Mouse (Mus musculus) limb, embryonic 11.5 days (tissue): Measurements from ENCODE around the gene Rassf5. TPM values are rescaled to one million over a fixed set of nuclear protein-coding genes. Genes with fewer than 3 reads are reported as not detected.

ENCODE experiments used
- ATAC-seq: fragments of 200-750 bp; cut with Nextera tagmentation; 2 replicates; pipeline ENCODE4 v1.8.0; 2017; ENCODE audit warnings: low read depth; ENCODE audit not compliant: insufficient number of reproducible peaks, low FRiP score, low TSS enrichment
- DNase-seq: peaks from one replicate; pipeline ENCODE4 v3.0.0-alpha.2; 2015; ENCODE audit warnings: low spot score
- H3K27ac ChIP-seq: fragments of 300-500 bp; sonication (generic); replicated peaks from 2 replicates; pipeline ENCODE4 v1.5.1; 2014; ENCODE audit warnings: low read depth, mild to moderate bottlenecking, low read length
- H3K27me3 ChIP-seq: fragments of 300-500 bp; sonication (generic); 2 replicates; pipeline ENCODE4 v1.6.1; 2014; ENCODE audit warnings: mild to moderate bottlenecking, low read length, mixed read lengths; ENCODE audit not compliant: control insufficient read depth, insufficient read depth
- H3K36me3 ChIP-seq: fragments of 300-500 bp; sonication (generic); 2 replicates; pipeline ENCODE4 v1.6.1; 2014; ENCODE audit warnings: mild to moderate bottlenecking, low read length, moderate library complexity, mixed read lengths; ENCODE audit not compliant: control insufficient read depth, insufficient read depth
- H3K4me1 ChIP-seq: fragments of 300-500 bp; sonication (generic); 2 replicates; pipeline ENCODE4 v1.6.1; 2014; ENCODE audit warnings: low read length, mixed read lengths; ENCODE audit not compliant: control insufficient read depth, insufficient read depth
- H3K4me2 ChIP-seq: fragments of 300-500 bp; sonication (generic); 2 replicates; pipeline ENCODE4 v1.6.1; 2014; ENCODE audit warnings: low read depth, mild to moderate bottlenecking, moderate library complexity; ENCODE audit not compliant: severe bottlenecking
- H3K4me3 ChIP-seq: fragments of 300-500 bp; sonication (generic); 2 replicates; pipeline ENCODE4 v1.5.1; 2014; ENCODE audit warnings: low read depth, low read length
- H3K9ac ChIP-seq: fragments of 300-500 bp; sonication (generic); 2 replicates; pipeline ENCODE4 v1.6.1; 2014; ENCODE audit warnings: mild to moderate bottlenecking, low read length
- H3K9me3 ChIP-seq: fragments of 300-500 bp; sonication (generic); 2 replicates; pipeline ENCODE4 v1.6.1; 2016; ENCODE audit warnings: low read length; ENCODE audit not compliant: control insufficient read depth
- WGBS: fragments of 180-500 bp; shearing (Covaris S2); extraction: QIAGEN DNeasy Blood & Tissue Kit; methylation state at CpG from one replicate; pipeline ENCODE4 v1.1.7; 2014; 5-methylcytosine and 5-hydroxymethylcytosine counted together
- polyA plus RNA-seq: library from polyadenylated mRNA; unstranded; fragments of >200 nt; fragmentation: Nextera tagmentation; extraction: Ambion mirVana; gene quantifications from 2 replicates; pipeline ENCODE4 v1.2.1, GENCODE M21; 2014

Rassf5 gene
- polyA plus RNA-seq, 1 experiment from 2014 or later = 1.2 TPM

DNA sequence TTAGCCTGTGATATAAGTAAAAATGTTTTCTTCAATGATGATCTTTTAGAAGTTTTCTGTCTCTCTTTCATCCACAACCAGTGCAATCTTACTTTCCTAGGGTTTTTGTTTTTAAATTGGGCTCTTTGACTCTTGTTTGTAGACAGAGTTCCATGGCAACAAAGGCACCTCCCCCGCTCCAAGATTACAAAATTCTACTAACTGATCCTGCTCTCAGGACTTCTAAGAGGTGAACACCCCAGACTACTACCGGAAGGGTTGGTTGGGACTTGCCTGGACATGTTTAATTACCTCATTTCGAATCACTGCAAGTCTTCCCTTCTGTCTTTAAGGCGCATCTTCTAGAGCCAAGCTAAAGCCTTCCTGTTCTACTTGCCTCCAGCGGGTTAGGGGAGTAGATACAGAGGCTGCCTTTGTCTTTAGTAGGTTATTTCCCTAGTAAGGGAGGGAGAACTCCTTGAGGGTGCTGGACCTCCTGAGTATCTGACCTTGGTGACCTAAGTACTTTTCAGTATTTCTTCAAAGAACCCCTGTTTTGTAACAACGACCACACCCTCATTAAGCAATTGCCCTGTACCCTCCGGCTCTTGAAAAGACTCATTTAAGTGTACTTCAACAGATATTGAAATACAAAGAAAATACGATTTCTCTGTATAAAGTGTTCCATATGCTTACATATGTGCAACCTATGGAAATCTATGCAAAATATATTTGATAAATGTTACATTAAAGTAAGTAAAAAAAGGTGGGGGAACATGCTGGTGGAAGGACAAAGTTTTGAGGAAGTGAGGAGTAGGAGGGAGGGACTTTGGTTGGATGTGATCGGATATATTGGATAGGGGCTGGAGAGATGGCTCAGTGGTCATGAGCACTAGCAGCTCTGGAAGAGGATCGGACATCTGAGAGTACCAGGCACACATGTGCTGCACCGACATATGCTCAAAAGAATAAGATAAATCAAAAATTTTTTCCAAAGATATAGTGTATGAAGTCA, 105.7 kb downstream of the Rassf5 start:
- Histone ChIP-seq H3K27ac (no peak overlapping the region), H3K4me2 (peak overlapping the region; percentile 82; the same call in 1 of the 2 replicates), H3K36me3 (no peaks in the 10 kb centered on the region), H3K4me3 (no peak overlapping the region), H3K27me3 (no peaks in the 10 kb centered on the region), H3K9ac (no peak overlapping the region), H3K4me1 (0 out of 2 replicates have a peak, but pooled peaks cover 2% of the 10 kb centered on the region), H3K9me3 (no peaks in the 10 kb centered on the region)
- no peak for DNase-seq
- 76% methylated on average over 11 of the region's 11 CpGs for WGBS
- ATAC-seq = no peak

DNA sequence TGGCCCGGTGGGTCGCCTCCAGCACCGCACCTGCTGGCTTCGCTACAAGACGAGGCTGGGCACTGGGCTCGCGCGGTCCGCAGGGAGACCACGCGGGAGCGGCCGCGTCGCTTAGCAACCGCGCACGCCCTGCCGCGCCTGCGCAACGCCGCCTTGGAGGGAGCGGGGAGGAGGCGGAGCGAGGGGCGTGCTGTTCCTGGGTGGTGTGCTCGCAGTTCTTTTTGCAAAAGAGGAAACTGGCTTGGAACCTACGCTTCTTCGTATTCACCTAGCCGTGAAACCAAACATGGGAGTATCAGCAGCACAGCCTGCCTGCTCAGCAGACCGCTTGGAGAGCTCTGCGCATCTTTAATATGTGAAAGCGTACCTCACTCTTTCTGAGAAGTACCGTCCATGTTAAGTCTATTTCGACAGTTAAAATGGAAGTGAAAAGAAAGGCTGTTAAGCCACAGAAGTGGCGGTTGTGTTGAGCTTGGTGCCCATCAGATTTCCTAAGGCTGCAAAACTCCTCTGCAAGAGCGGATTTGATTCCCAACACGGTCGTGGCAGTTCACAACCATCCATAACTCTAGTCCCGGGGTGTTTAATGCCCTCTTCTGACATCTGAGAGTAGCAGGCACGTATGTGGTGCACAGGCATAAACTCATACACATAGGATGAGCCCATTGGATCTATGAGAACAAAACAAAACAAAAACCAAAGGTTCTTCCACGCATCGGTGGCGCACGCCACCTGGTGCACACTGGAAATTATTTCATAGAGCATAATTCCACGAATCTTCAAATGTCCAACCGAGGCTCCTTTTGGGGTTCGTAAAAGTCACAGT, 106.7 kb downstream of the Rassf5 start, which contains the start of gene Dyrk3:
Dyrk3 (minus strand) TSS at position 150 of the 826 bp plus-strand sequence.
- peak within 1 kb of the TSS; percentile 75 for H3K27ac ChIP-seq
- WGBS = 5% methylated on average over 49 of the region's 49 CpGs

DNA sequence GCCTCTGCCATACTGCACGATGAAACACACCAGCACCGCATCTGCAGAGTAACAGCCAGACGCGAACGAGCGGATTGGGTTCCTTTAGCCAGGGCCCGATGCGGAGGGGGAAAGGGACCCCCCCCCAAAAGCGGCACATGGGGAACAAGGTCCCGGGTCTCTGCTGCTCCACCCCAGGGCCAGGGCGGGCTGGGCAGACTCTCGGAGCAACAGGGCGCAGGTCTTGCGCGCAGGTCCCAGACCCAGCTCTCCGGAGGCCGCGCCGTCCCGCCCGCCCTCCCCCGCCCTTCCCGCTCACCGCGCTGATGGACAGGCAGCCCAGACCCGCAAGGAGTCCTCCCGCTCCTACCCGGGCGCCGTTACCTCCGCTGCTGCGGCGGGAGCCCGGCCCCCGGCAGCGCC, 107.3 kb downstream of the Rassf5 start:
- H3K9me3 ChIP-seq = no peaks in the 10 kb centered on the region
- no peak for DNase-seq
- H3K27me3 ChIP-seq = no peaks in the 10 kb centered on the region
- peak overlapping the region; percentile 75; the same call in 1 of the 2 replicates for H3K27ac ChIP-seq
- ATAC-seq = peak; percentile 85
- peak overlapping the region; percentile 74 for H3K4me3 ChIP-seq
- peak overlapping the region; percentile 72 for H3K9ac ChIP-seq
- H3K4me2 ChIP-seq = peak overlapping the region; percentile 82
- no peaks in the 10 kb centered on the region for H3K36me3 ChIP-seq
- 0 out of 2 replicates have a peak, but pooled peaks cover 2% of the 10 kb centered on the region for H3K4me1 ChIP-seq
- WGBS = under 1% methylated on average over 36 of the region's 36 CpGs

More for the DNA sequence above, 106.7 kb downstream of the Rassf5 start, which contains the start of gene Dyrk3:
- DNase-seq = peak; percentile 94
- H3K36me3 ChIP-seq = no peaks in the 10 kb centered on the region
- H3K27me3 ChIP-seq = no peaks in the 10 kb centered on the region
- H3K9me3 ChIP-seq = no peaks in the 10 kb centered on the region
- H3K4me3 ChIP-seq = peak within 1 kb of the TSS; percentile 74
- peak within 1 kb of the TSS; percentile 72 for H3K9ac ChIP-seq
- peak; percentile 96 for ATAC-seq
- peak within 1 kb of the TSS; percentile 82 for H3K4me2 ChIP-seq
- H3K4me1 ChIP-seq = 0 out of 2 replicates have a peak, but pooled peaks cover 2% of the 10 kb centered on the region

DNA sequence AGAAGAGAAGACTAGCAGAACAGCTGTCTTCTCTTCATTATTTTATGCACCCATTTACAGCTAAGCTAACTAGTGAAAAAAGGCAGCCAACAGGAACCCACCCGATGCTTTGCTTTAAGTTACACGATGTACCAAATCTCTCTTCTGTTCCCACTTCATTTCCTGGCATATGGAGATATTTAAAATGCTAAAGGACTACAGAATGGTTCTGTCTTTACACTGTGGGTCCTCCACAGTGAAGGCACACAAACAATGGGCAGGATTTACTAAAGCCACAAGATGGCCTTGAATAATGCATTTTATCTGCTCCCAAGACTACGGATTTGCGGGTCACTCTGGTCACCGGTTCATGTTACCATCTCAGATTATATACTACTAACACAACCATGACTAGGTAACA, 107.9 kb downstream of the Rassf5 start:
- Histone ChIP-seq H3K4me1 (0 out of 2 replicates have a peak, but pooled peaks cover 2% of the 10 kb centered on the region), H3K4me2 (peak overlapping the region; percentile 25; the same call in 1 of the 2 replicates), H3K9ac (no peak overlapping the region), H3K9me3 (no peaks in the 10 kb centered on the region), H3K36me3 (no peaks in the 10 kb centered on the region), H3K4me3 (0 out of 2 replicates have a peak overlapping the region, but pooled peaks have one; percentile 8), H3K27me3 (no peaks in the 10 kb centered on the region), H3K27ac (no peak overlapping the region)
- ATAC-seq = no peak
- WGBS = 27% methylated on average over 5 of the region's 5 CpGs
- no peak for DNase-seq

DNA sequence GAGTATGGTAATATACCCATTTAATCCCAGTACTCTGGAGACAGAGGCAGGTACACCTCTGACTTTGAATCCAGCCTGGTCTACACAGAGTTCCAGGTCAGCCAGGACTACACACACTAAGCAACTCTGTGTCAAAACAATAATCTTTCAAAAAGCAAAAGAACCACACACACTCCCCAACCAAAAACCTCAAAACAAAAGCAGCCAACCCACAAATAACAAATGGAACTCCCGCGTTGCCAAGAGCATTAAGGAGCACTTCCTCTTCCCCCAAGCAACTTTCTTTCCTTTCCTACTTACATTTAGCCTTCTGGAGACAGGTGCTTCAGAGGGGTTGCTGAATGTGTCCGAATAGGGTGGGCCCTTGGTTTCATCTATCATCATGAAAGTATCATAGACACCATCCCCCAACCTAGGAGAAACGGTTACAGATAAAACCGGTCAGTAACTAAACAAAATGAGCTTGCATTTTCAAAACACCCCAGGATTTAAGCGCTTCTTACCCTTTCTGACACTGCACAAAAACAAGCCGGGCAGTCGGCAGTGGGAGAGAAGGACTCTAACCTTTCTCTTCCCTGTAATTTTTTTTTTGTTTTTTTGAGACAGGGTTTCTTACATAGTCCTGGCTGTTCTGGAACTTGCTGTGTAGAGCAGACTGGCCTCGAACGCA, 109.0 kb downstream of the Rassf5 start:
- no peaks in the 10 kb centered on the region for H3K36me3 ChIP-seq
- no peak for DNase-seq
- no peak overlapping the region for H3K4me2 ChIP-seq
- no peaks in the 10 kb centered on the region for H3K27me3 ChIP-seq
- H3K9me3 ChIP-seq = no peaks in the 10 kb centered on the region
- H3K4me1 ChIP-seq = 0 out of 2 replicates have a peak, but pooled peaks cover 2% of the 10 kb centered on the region
- H3K27ac ChIP-seq = no peak overlapping the region
- no peak overlapping the region for H3K4me3 ChIP-seq
- H3K9ac ChIP-seq = no peak overlapping the region
- no peak for ATAC-seq
- 85% methylated on average over 10 of the region's 10 CpGs for WGBS

DNA sequence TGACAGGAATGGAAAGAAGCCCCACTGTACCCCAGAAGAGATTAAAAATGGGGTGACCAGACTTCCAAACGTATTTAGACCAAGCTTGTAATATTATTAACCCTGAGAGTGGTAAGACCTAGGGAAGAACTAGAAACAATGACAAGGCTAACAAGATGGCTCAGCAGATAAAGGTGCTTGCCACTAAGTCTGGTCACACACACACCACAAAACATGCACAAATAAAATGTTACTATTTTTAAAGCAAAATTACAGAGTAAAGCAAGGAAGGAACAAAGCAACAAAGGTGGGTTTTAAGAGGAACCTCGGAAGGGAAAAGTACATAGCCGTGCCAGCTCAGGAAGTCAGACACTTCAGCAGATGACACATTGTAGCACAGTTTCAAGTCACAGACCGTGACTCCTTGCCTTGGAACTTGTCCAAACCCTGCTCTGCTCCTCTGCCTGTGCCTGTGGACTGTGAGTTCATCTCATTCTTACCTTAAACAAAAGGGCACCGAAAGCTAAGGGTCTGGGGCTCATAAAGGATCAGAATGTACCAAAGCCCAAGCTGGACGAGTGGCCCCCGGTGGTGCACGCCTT, 110.0 kb downstream of the Rassf5 start:
- no peaks in the 10 kb centered on the region for H3K9me3 ChIP-seq
- no peak overlapping the region for H3K27ac ChIP-seq
- H3K4me3 ChIP-seq = no peak overlapping the region
- ATAC-seq (no peak), DNase-seq (no peak)
- H3K4me1 ChIP-seq = 0 out of 2 replicates have a peak, but pooled peaks cover 2% of the 10 kb centered on the region
- WGBS = 89% methylated on average over 8 of the region's 8 CpGs
- H3K27me3 ChIP-seq = no peaks in the 10 kb centered on the region
- H3K4me2 ChIP-seq = no peak overlapping the region
- H3K36me3 ChIP-seq = 0 out of 2 replicates have a peak, but pooled peaks cover 3% of the 10 kb centered on the region
- no peak overlapping the region for H3K9ac ChIP-seq

DNA sequence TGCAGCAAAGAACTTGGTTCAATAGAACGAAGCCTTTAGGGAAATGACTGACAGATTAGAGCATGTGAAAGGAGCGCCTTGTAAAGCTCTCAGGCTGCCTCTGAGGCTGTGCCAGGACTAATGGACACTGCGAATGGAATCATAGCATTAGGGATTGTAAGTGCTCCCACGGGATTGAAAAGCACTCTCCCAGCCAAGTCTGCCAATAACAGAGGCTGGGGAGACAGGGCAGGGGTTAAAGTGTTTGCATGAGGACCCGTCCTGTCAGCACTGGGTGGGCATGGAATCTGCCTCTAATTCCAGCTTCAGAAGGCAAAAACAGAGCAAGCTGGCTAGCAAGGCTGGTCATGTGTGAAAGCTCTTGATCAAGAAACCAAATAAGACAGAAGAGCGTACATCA, 110.8 kb downstream of the Rassf5 start:
- no peaks in the 10 kb centered on the region for H3K27me3 ChIP-seq
- H3K36me3 ChIP-seq = peaks cover 8% of the 10 kb centered on the region; the same call in 1 of the 2 replicates
- DNase-seq (no peak), ATAC-seq (no peak)
- no peak overlapping the region for H3K9ac ChIP-seq
- no peak overlapping the region for H3K4me2 ChIP-seq
- WGBS = 82% methylated on average over 6 of the region's 6 CpGs
- no peak overlapping the region for H3K27ac ChIP-seq
- 0 out of 2 replicates have a peak, but pooled peaks cover 2% of the 10 kb centered on the region for H3K4me1 ChIP-seq
- H3K9me3 ChIP-seq = no peaks in the 10 kb centered on the region
- no peak overlapping the region for H3K4me3 ChIP-seq
